Mouse (Mus musculus): ENCODE measurements around the gene Frmd8. TPM values are rescaled to one million over a fixed set of nuclear protein-coding genes. Genes with fewer than 3 reads are reported as not detected.

The Frmd8 gene
- total RNA-seq, 2 experiments from 2014 or later = 19.3 to 21.9 TPM

- ATAC-seq (ENCODE audit: poor library complexity, severe bottlenecking) = no peak
These were observed 34.8 kb downstream of the Frmd8 start for GRCm38 (mm10) chr19:5840086-5840889.

- ATAC-seq (ENCODE audit: poor library complexity, severe bottlenecking) = no peak
These were observed 35.6 kb downstream of the Frmd8 start for GRCm38 (mm10) chr19:5839317-5840085.

GRCm38 (mm10) chr19:5838892-5839165 lies 36.2 kb downstream of the Frmd8 start:
- ATAC-seq (ENCODE audit: poor library complexity, severe bottlenecking) = no peak

GRCm38 (mm10) chr19:5838136-5838891 lies 36.8 kb downstream of the Frmd8 start:
- no peak for ATAC-seq (ENCODE audit: poor library complexity, severe bottlenecking)

- no peak for ATAC-seq (ENCODE audit: poor library complexity, severe bottlenecking)
These were observed 37.5 kb downstream of the Frmd8 start for GRCm38 (mm10) chr19:5837606-5838005.

- no peak for ATAC-seq (ENCODE audit: poor library complexity, severe bottlenecking)
These were observed 38.0 kb downstream of the Frmd8 start for GRCm38 (mm10) chr19:5836941-5837572.

GRCm38 (mm10) chr19:5835922-5836430 lies 39.1 kb downstream of the Frmd8 start:
- ATAC-seq (ENCODE audit: poor library complexity, severe bottlenecking) = no peak

GRCm38 (mm10) chr19:5835054-5835921 lies 39.8 kb downstream of the Frmd8 start:
- no peak for ATAC-seq (ENCODE audit: poor library complexity, severe bottlenecking)

GRCm38 (mm10) chr19:5834260-5834925 lies 40.7 kb downstream of the Frmd8 start:
- no peak for ATAC-seq (ENCODE audit: poor library complexity, severe bottlenecking)

- no peak for ATAC-seq (ENCODE audit: poor library complexity, severe bottlenecking)
These were observed 41.6 kb downstream of the Frmd8 start for GRCm38 (mm10) chr19:5833287-5834100.

- ATAC-seq (ENCODE audit: poor library complexity, severe bottlenecking) = no peak
These were observed 42.7 kb downstream of the Frmd8 start for GRCm38 (mm10) chr19:5832326-5832725.

- ATAC-seq (ENCODE audit: poor library complexity, severe bottlenecking) = no peak
These were observed 43.1 kb downstream of the Frmd8 start for GRCm38 (mm10) chr19:5831958-5832320.

GRCm38 (mm10) chr19:5831224-5831957 lies 43.7 kb downstream of the Frmd8 start:
- no peak for ATAC-seq (ENCODE audit: poor library complexity, severe bottlenecking)

GRCm38 (mm10) chr19:5830776-5831175 lies 44.3 kb downstream of the Frmd8 start:
- ATAC-seq (ENCODE audit: poor library complexity, severe bottlenecking) = no peak

- ATAC-seq (ENCODE audit: poor library complexity, severe bottlenecking) = no peak
These were observed 45.0 kb downstream of the Frmd8 start for GRCm38 (mm10) chr19:5829958-5830615.

GRCm38 (mm10) chr19:5828905-5829304 lies 46.2 kb downstream of the Frmd8 start:
- ATAC-seq (ENCODE audit: poor library complexity, severe bottlenecking) = no peak

- no peak for ATAC-seq (ENCODE audit: poor library complexity, severe bottlenecking)
These were observed 46.9 kb downstream of the Frmd8 start for GRCm38 (mm10) chr19:5828155-5828554.
